Mouse (Mus musculus): ENCODE results near the gene Ncoa6.

The Ncoa6 gene

GRCm38 (mm10) chr2:155367635-155368284 is 105.9 kb downstream of the Ncoa6 start:
- DNase-seq (ENCODE audit: low spot score in 2 of 2) = no peak

DNA sequence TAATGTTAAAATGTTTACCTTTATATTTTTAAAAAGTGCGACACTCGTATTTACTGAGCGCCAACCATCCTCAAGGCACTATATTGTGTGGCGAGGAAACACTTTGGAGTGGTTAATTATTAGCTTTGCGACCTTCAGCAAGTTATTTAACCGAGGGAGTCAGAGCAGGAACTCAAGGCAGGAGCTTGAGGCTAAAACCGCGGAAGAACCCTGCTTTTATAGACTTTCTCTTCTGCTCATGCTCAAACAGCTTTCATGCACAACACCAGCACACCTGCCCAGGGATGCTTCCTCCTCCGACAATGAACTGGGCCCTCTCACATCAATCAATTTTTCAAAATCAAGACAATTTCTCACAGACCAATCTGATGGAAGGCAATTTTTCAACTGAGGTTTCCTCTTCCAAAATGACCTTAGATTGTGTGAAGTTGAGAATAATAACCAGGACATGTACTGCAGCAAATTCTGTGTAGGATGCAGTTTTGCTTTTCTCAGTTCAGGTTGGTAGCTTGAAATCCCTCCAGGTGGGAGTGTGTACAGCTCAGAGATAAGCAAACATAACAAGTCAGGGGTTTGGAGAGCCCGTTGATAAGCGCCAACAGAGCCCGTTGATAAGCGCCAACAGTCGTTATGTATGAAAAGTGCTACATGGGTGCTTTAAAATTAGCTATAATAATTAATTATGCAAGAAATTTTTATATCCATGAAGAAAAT is 115.9 kb downstream of the Ncoa6 start:
- DNase-seq (ENCODE audit: low spot score in 2 of 2) = no peak

DNA sequence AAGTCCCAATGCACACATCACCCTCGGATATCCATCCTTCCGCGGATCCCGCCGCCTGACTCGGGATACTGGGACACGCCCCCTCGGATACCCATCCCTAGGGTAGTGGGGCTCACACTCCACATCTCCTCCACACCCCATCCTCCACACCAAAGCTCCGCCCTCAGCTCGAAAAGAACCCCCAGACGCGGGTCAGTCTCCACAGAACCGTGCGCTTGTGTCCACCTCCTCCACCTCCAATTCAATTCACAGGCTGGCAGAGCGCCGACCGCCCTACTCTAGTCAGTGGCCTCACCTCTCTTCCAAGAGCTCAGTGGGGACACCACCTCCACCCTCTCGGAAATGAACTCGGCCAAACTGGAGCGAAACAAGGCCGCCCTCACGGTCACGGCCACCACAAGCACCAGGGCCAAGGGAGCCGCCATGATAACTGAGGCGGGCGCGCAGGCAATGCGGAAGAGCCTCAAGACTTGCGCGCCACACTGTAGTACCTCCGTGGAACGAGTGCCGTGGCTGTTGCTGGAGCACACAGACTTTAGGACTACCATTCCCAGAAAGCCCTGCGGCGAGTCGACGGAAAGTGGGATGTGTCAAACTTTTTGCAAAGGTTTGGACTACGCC is 116.6 kb downstream of the Ncoa6 start, which contains the start of gene Pigu:
Gene Pigu (minus strand): TSS at position 460 of the 621 bp plus-strand sequence.
- peak; percentile 92 to 96 for DNase-seq (ENCODE audit: low spot score in 2 of 2)

DNA sequence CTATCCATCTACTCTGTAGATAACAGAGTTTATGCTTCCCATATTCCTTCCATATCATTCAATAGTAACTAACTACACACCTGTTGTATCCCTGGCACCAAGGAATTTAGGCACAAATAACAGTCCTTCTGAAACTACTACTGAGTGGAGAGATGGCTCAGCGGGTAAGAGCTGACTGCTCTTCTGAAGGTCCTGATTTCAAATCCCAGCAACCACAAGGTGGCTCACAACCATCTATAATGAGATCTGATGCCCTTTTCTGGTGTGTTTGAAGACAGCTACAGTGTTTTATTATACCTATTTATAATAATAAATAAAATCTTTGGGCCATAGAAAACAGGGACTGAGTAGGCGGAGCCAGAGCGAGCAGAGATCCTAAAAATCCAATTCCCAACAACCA is 119.3 kb downstream of the Ncoa6 start:
- DNase-seq (ENCODE audit: low spot score in 2 of 2) = no peak

DNA sequence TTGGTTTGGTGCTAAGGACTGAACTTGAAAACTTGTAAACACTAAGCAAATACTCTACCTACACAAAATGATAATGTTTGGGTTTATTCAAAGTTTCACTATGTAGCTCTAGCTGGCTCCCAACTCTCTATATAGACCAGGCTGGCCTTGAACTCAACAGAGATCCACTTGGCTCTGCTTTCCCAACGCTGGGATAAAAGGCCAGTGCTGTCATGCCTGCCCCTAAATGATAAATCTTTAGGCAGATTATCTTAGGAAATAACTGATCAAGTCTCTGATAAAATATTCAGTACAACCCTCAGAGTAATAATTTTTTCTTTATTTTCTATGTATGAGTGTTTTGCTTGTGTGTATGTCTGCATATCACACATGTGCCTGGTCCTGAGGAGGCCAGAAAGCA is 127.0 kb downstream of the Ncoa6 start:
- DNase-seq (ENCODE audit: low spot score in 2 of 2) = no peak

Measured in spleen, postnatal 36 days (tissue).